Mouse (Mus musculus) forebrain, embryonic 15.5 days (tissue): ENCODE data around the gene P2rx3. TPM values are rescaled to one million over a fixed set of nuclear protein-coding genes. Genes with fewer than 3 reads are reported as not detected.

Experiments used
- ATAC-seq: fragments of 200-750 bp; cut with Nextera tagmentation; replicated peaks from 2 replicates; pipeline ENCODE4 v1.8.0; 2017; ENCODE audit warnings: mild to moderate bottlenecking, moderate TSS enrichment, moderate library complexity
- H3K27ac ChIP-seq: fragments of 300-500 bp; sonication (generic); replicated peaks from 2 replicates; pipeline ENCODE4 v1.5.1; 2015; ENCODE audit warnings: mild to moderate bottlenecking, inconsistent platforms
- H3K27me3 ChIP-seq: fragments of 300-500 bp; sonication (generic); 2 replicates; pipeline ENCODE4 v1.6.1; 2015; ENCODE audit warnings: inconsistent platforms
- H3K36me3 ChIP-seq: fragments of 300-500 bp; sonication (generic); 2 replicates; pipeline ENCODE4 v1.6.1; 2015; ENCODE audit warnings: mild to moderate bottlenecking, inconsistent platforms
- H3K4me1 ChIP-seq: fragments of 300-500 bp; sonication (generic); 2 replicates; pipeline ENCODE4 v1.6.1; 2015; ENCODE audit warnings: inconsistent platforms
- H3K4me2 ChIP-seq: fragments of 300-500 bp; sonication (generic); replicated peaks from 2 replicates; pipeline ENCODE4 v1.6.1; 2015; ENCODE audit warnings: mild to moderate bottlenecking, inconsistent platforms
- H3K4me3 ChIP-seq: fragments of 300-500 bp; sonication (generic); 2 replicates; pipeline ENCODE4 v1.5.1; 2015; ENCODE audit warnings: mild to moderate bottlenecking, inconsistent platforms
- H3K9ac ChIP-seq: fragments of 300-500 bp; sonication (generic); replicated peaks from 2 replicates; pipeline ENCODE4 v1.6.1; 2015; ENCODE audit warnings: mild to moderate bottlenecking, inconsistent platforms
- H3K9me3 ChIP-seq: fragments of 300-500 bp; sonication (generic); 2 replicates; pipeline ENCODE4 v1.6.1; 2016; ENCODE audit warnings: inconsistent platforms
- WGBS: fragments of 180-500 bp; shearing (Covaris S2); methylation state at CpG from one replicate; pipeline ENCODE4 v1.1.7; 2015; ENCODE audit warnings: mixed read lengths; 5-methylcytosine and 5-hydroxymethylcytosine counted together
- polyA plus RNA-seq: library from polyadenylated mRNA; unstranded; fragments of >200 nt; fragmentation: Nextera tagmentation; extraction: Ambion mirVana; gene quantifications from 2 replicates; pipeline ENCODE4 v1.2.1, GENCODE M21; 2015

The P2rx3 gene
- polyA plus RNA-seq, 1 experiment from 2014 or later = 1.1 TPM

DNA sequence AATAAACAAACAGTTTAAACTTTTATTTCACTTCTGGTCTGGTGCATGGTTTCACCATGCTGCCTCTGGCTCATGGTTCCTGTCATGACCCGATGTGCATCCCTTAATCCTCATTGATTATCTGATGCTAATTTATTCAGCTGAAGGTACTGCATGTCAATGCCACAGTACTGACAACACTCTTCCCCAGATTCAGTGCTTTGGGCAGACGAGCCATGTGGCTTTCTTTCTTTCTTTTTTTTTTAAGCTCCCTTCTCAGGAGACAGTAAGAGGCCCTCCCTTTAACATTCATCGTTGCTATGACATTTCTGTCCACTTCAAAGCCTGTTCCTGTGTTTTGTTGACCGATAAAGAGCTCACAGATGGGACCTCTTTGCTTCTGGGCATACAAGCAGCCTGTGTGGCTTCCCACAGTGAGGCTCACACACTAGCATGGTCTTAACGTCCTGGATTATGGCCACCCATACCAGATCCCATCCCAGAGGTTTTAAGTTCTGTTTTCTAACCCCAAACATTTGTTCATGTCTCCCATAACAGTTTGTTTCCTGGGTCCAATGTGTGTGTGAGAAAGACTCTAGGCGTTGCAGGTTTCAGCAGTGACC, 74.3 kb downstream of the P2rx3 start:
- Histone ChIP-seq H3K27me3 (no peaks in the 10 kb centered on the region), H3K9ac (no peak overlapping the region), H3K27ac (no peak overlapping the region), H3K4me1 (no peaks in the 10 kb centered on the region), H3K4me2 (no peak overlapping the region), H3K36me3 (no peaks in the 10 kb centered on the region), H3K4me3 (no peak overlapping the region), H3K9me3 (no peaks in the 10 kb centered on the region)
- WGBS = 38% methylated on average over 6 of the region's 6 CpGs
- ATAC-seq = no peak

DNA sequence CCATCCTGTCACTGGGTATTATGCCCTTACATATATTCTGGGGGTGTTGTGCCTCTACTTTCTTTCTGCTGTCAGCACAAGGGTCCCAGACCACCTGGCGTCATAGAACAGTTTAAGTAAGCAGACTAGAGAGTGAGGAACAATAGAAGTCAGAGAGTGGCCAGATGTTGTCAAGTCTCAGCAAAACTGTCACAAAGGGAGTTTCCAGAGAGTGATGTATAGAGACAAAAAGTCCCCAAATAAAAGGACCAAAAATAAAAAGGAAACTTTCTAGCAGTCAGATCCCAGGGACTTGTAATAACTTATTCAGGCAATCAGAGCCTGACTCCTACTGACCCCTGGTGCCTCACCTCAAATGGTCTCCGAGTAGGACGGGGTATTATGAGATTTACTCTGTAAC, 75.4 kb downstream of the P2rx3 start:
- 60% methylated on average over 3 of the region's 3 CpGs for WGBS
- Histone ChIP-seq H3K27me3 (no peaks in the 10 kb centered on the region), H3K4me3 (no peak overlapping the region), H3K36me3 (no peaks in the 10 kb centered on the region), H3K27ac (no peak overlapping the region), H3K9ac (no peak overlapping the region), H3K4me1 (no peaks in the 10 kb centered on the region), H3K9me3 (no peaks in the 10 kb centered on the region), H3K4me2 (no peak overlapping the region)
- no peak for ATAC-seq

DNA sequence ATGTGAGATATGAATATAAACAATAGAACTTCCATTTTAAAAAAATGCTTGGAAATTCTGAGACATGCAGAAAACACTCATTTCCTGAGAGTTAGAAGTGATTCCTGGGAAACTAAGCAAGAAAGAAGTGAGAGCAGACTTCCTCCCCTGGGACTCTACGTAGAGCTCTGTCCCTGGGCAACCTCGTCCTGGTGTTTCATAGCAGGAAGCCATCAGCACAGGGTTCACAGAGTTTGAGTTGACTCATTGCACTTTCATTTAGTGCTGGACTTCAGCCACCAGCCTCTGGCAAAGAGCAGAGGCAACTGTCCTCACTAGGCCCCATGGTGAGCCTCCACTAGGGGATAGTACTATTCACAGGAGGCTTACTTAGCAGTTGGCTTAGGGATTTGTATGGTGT, 76.0 kb downstream of the P2rx3 start:
- 86% methylated on average over 2 of the region's 2 CpGs for WGBS
- no peak for ATAC-seq

DNA sequence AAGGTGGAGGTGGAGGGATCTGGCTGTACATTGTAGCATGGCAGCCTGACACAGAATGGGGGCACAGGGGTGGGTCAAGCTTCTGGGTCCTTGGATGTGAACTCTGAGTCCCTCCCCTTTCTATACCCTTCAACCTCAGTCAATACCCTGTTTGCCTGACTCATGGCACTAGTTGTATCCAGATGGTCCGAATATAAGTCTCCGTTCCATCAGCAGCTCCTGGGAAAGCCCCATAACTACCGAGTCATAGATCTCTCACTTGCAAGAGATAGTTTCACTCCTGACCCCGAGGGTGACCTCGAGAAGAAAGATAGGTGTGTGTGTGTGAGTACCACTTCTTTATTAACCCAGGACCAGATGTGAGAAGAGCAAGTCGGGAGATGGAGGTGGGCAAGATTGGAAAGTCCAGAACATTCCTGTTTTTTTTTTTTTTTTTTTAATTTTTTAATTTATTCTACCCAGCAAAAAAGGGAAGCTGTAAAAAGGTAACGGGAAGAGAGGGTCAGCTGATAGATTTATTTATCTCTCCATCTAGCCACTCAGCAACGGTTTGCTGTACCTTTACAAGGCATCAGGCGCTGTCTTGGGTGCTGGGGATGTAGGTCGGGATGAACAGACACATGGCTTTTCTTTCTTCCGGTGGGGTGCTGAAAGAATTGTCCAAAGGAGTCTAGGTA, 78.5 kb downstream of the P2rx3 start:
- H3K27ac ChIP-seq = no peak overlapping the region
- 95% methylated on average over 11 of the region's 11 CpGs for WGBS
- H3K9me3 ChIP-seq = no peaks in the 10 kb centered on the region
- no peak overlapping the region for H3K4me2 ChIP-seq
- no peaks in the 10 kb centered on the region for H3K4me1 ChIP-seq
- no peaks in the 10 kb centered on the region for H3K27me3 ChIP-seq
- no peak overlapping the region for H3K9ac ChIP-seq
- no peak for ATAC-seq
- no peaks in the 10 kb centered on the region for H3K36me3 ChIP-seq
- no peak overlapping the region for H3K4me3 ChIP-seq

More for the DNA sequence above, 76.0 kb downstream of the P2rx3 start:
- H3K27me3 ChIP-seq = no peaks in the 10 kb centered on the region
- H3K9me3 ChIP-seq = no peaks in the 10 kb centered on the region
- no peaks in the 10 kb centered on the region for H3K36me3 ChIP-seq
- H3K4me1 ChIP-seq = no peaks in the 10 kb centered on the region
- H3K4me2 ChIP-seq = no peak overlapping the region
- no peak overlapping the region for H3K9ac ChIP-seq
- no peak overlapping the region for H3K4me3 ChIP-seq
- no peak overlapping the region for H3K27ac ChIP-seq

DNA sequence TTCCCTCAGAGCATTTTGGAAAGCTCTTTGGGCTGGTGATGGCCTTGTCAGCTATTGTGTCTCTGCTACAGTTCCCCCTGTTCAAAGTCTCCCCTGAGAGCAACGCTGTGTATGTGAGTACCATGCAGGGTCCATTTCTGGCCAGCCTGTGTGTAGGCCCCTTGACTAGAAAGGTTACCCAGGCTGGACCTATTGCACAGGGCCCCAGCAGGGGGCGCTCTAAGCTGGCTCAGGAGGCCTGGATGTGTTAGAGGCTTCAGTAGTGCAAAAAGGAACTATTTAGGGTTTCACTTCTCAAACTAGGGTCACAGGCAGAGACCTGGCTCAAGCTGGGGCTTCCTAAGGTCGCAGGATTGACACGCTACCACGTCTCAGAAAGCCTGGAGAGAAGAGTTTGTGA, 81.0 kb downstream of the P2rx3 start:
- H3K4me1 ChIP-seq = no peaks in the 10 kb centered on the region
- no peak overlapping the region for H3K4me3 ChIP-seq
- H3K9ac ChIP-seq = no peak overlapping the region
- ATAC-seq = no peak
- no peak overlapping the region for H3K27ac ChIP-seq
- H3K27me3 ChIP-seq = no peaks in the 10 kb centered on the region
- H3K4me2 ChIP-seq = no peak overlapping the region
- WGBS = 65% methylated on average over 5 of the region's 5 CpGs
- H3K9me3 ChIP-seq = no peaks in the 10 kb centered on the region
- H3K36me3 ChIP-seq = no peaks in the 10 kb centered on the region

DNA sequence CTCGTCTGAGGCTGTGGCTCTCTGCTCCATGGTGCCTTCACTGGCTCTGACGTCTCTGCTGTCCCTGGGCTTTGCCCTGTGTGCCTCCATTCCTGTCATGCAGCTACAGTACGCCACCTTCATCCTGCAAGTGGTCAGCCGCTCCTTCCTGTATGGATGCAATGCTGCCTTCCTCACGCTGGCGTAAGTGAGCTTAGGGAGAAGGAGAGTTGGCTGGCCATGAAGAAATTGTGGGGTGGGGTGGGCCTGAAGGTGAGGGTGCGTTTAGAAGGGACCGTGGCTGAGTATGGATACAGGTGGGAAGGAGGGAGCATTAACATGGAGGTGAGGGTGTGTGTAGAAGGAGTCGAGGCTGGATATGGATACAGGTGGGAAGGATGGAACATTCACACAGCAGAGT, 81.8 kb downstream of the P2rx3 start:
- Histone ChIP-seq H3K4me1 (no peaks in the 10 kb centered on the region), H3K4me3 (no peak overlapping the region), H3K4me2 (no peak overlapping the region), H3K9me3 (no peaks in the 10 kb centered on the region), H3K9ac (no peak overlapping the region), H3K27me3 (no peaks in the 10 kb centered on the region), H3K27ac (no peak overlapping the region), H3K36me3 (no peaks in the 10 kb centered on the region)
- 88% methylated on average over 9 of the region's 9 CpGs for WGBS
- ATAC-seq = no peak

DNA sequence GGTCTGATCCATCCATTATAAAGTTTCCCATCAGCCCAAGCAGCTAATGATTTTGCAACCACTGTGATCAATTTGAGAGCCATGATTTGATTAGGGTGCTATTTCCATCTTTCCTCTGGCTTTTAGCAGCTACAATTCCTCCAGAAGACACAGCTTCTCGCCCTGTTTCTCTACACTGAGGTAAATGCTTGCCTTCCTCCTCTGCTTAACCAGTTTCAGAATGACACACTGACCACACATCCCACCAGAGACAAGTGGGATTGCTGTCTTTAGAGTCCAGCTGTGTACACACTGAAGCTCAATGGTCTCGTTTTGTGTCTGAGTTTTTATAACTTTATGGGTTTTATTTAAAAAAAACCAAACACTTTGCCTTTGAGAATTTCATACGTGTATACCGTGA, 84.6 kb downstream of the P2rx3 start:
- no peak for ATAC-seq

DNA sequence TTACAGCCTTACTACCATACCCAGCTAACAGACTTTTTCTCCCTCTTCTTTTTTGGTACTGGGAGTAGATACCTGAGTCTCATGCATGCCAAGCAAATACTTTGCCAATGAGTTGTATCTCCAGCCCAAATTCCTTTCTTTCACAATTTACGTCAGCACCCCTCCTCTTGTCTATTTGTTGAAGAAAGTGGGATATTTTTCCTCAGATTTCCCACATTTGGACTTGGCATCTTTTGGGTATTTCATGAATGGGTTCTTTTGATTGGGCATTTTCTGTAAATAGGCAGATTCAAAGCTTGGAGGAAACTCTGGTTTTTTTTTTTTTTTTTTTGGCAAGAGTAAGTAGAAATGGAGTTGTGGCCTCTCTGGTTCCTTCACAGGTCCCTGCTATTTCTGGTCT, 85.0 kb downstream of the P2rx3 start:
- Histone ChIP-seq H3K27ac (no peak overlapping the region), H3K4me2 (no peak overlapping the region), H3K27me3 (no peaks in the 10 kb centered on the region), H3K9ac (no peak overlapping the region), H3K4me1 (peaks cover 4% of the 10 kb centered on the region; the same call in 1 of the 2 replicates), H3K36me3 (no peaks in the 10 kb centered on the region), H3K9me3 (no peaks in the 10 kb centered on the region), H3K4me3 (no peak overlapping the region)
- no peak for ATAC-seq
- WGBS = 74% methylated on average over 1 of the region's 1 CpGs

More for the DNA sequence above, 84.6 kb downstream of the P2rx3 start:
- Histone ChIP-seq H3K4me1 (peaks cover 4% of the 10 kb centered on the region; the same call in 1 of the 2 replicates), H3K27me3 (no peaks in the 10 kb centered on the region), H3K9me3 (no peaks in the 10 kb centered on the region), H3K36me3 (no peaks in the 10 kb centered on the region), H3K4me3 (no peak overlapping the region), H3K4me2 (no peak overlapping the region), H3K27ac (no peak overlapping the region), H3K9ac (no peak overlapping the region)
- WGBS = 87% methylated on average over 4 of the region's 4 CpGs

DNA sequence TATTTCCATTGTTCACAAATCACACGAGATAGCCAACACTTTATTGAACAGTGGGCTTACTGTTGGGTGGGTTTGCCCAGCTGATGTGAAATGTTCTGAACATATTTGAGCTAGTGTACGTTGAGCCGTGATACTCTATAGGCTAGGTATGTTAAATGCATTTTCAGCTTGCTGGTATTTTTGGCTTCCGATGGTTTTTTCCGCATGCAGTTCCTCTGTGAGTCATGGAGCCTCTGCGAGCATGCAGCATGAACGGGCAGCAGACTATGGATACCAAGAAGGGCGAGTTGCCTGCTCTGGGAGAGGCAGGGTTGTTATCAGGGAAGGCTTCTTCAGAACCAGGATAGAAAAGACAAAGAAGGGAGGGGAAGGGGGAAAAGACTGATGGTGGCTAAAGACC, 86.2 kb downstream of the P2rx3 start:
- H3K9me3 ChIP-seq = no peaks in the 10 kb centered on the region
- H3K27me3 ChIP-seq = no peaks in the 10 kb centered on the region
- ATAC-seq = no peak
- no peak overlapping the region for H3K9ac ChIP-seq
- no peaks in the 10 kb centered on the region for H3K36me3 ChIP-seq
- no peak overlapping the region for H3K4me3 ChIP-seq
- no peak overlapping the region for H3K27ac ChIP-seq
- no peak overlapping the region for H3K4me2 ChIP-seq
- peaks cover 4% of the 10 kb centered on the region; the same call in 1 of the 2 replicates for H3K4me1 ChIP-seq
- 94% methylated on average over 8 of the region's 8 CpGs for WGBS

DNA sequence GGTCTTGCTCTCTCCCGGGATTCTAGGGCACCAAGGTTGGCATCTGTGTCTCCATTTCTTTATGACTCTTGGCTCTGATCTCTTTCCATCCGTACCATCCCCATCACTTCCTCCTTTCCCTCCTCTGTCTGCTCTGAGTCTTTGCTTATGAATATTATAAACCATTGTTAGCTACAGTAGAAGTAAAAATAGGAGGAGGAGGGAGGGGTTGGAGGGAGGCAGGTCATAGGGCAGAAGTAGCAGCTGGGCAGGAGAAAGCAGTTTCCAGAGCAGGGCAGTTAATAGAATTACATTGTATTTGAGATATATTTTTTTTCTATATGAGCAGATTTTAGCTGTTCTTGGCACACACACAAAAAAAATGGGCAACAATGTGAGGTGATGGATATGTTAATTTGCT, 88.5 kb downstream of the P2rx3 start:
- H3K4me3 ChIP-seq = no peak overlapping the region
- H3K36me3 ChIP-seq = no peaks in the 10 kb centered on the region
- no peaks in the 10 kb centered on the region for H3K9me3 ChIP-seq
- 85% methylated on average over 2 of the region's 2 CpGs for WGBS
- H3K27me3 ChIP-seq = no peaks in the 10 kb centered on the region
- peaks cover 4% of the 10 kb centered on the region; the same call in 1 of the 2 replicates for H3K4me1 ChIP-seq
- H3K27ac ChIP-seq = peak overlapping the region; percentile 34; the same call in 1 of the 2 replicates
- H3K9ac ChIP-seq = no peak overlapping the region
- H3K4me2 ChIP-seq = no peak overlapping the region
- no peak for ATAC-seq
